Mouse (Mus musculus): ENCODE data around the gene AU040320. TPM values are rescaled to one million over a fixed set of nuclear protein-coding genes. Genes with fewer than 3 reads are reported as not detected.

The AU040320 gene
- total and polyA plus RNA-seq, 3 experiments, result 3.0 to 17.0 (median 15.2) TPM

- in situ Hi-C loops (cut with MboI; ENCODE audit: low pct_ligation_motif_present, low pct_unique_long_range_greater_than_20kb, low sequenced_read_pairs) (no loop called here), dilution Hi-C loops (cut with MboI; ENCODE audit: extremely low pct_ligation_motif_present, extremely low pct_unique_long_range_greater_than_20kb, low sequenced_read_pairs) (no loop called here)
- Histone ChIP-seq H3K4me3 (replicated peaks in 1 of 3; ENCODE audit: low read depth in 2 of 3, low read length in 2 of 3, poor library complexity in 1 of 3) (no peak overlapping the region), H3K9me3 (replicated peaks; ENCODE audit: low read length) (peaks cover 7% of the 10 kb centered on the region), H3K36me3 (replicated peaks in 1 of 2; ENCODE audit: control insufficient read depth in 1 of 2, insufficient read depth in 1 of 2, low read length in 1 of 2) (no peaks in the 10 kb centered on the region), H3K4me1 (ENCODE audit: control insufficient read depth in 1 of 2, insufficient read depth in 2 of 2) (no peaks in the 10 kb centered on the region), H3K27ac (ENCODE audit: insufficient read depth, low read depth) (no peak overlapping the region), H3K27me3 (replicated peaks) (no peaks in the 10 kb centered on the region), H3K79me2 (replicated peaks; ENCODE audit: control insufficient read depth, extremely low read depth, insufficient read depth, poor library complexity, severe bottlenecking) (no peaks in the 10 kb centered on the region), H3K4me2 (ENCODE audit: insufficient read depth, low read depth, poor library complexity, severe bottlenecking) (no peak overlapping the region), H3K9ac (ENCODE audit: insufficient read depth, low read depth) (no peak overlapping the region)
- DNase-seq (ENCODE audit: extremely low read depth), result no peak
- TF ChIP-seq CTCF (conservative IDR thresholded peaks at IDR 0.05 in 1 of 2, IDR thresholded peaks at IDR 0.05 in 1 of 2; ENCODE audit: low read depth in 2 of 2, low read length in 2 of 2), result no peak
- no peak for TF ChIP-seq JUN (IDR thresholded peaks at IDR 0.05; ENCODE audit: insufficient read depth, low read depth, low read length)
- TF ChIP-seq BHLHE40 (IDR thresholded peaks at IDR 0.05; ENCODE audit: low read depth, low read length), result no peak
These were observed 21.2 kb upstream of the AU040320 start for GRCm38 (mm10) chr4:126732111-126732510.

- no peak for TF ChIP-seq UBTF (IDR thresholded peaks at IDR 0.05; ENCODE audit: low read depth, low read length)
- TF ChIP-seq MAZ (IDR thresholded peaks at IDR 0.05; ENCODE audit: low read depth, low read length), result no peak
- TF ChIP-seq RAD21 (IDR thresholded peaks at IDR 0.05; ENCODE audit: low read depth, low read length), result no peak
- no peak for TF ChIP-seq BHLHE40 (IDR thresholded peaks at IDR 0.05; ENCODE audit: low read depth, low read length)
- TF ChIP-seq CHD1 (IDR thresholded peaks at IDR 0.05; ENCODE audit: low read depth, low read length), result no peak
- TF ChIP-seq SMC3 (IDR thresholded peaks at IDR 0.05; ENCODE audit: low read depth, low read length), result no peak
- TF ChIP-seq TBP (conservative IDR thresholded peaks at IDR 0.05; ENCODE audit: low read depth, low read length), result no peak
- TF ChIP-seq MXI1 (IDR thresholded peaks at IDR 0.05; ENCODE audit: low read depth, low read length), result no peak
- TF ChIP-seq PAX5 (IDR thresholded peaks at IDR 0.05; ENCODE audit: low read length), result no peak
- no peak for TF ChIP-seq ZC3H11A (IDR thresholded peaks at IDR 0.05; ENCODE audit: low read depth, low read length)
- Histone ChIP-seq H3K27me3 (replicated peaks) (no peaks in the 10 kb centered on the region), H3K36me3 (replicated peaks in 1 of 2; ENCODE audit: control insufficient read depth in 1 of 2, insufficient read depth in 1 of 2, low read length in 1 of 2) (no peaks in the 10 kb centered on the region), H3K9ac (ENCODE audit: insufficient read depth, low read depth) (no peak overlapping the region), H3K4me2 (ENCODE audit: insufficient read depth, low read depth, poor library complexity, severe bottlenecking) (no peak overlapping the region), H3K79me2 (replicated peaks; ENCODE audit: control insufficient read depth, extremely low read depth, insufficient read depth, poor library complexity, severe bottlenecking) (no peaks in the 10 kb centered on the region), H3K9me3 (replicated peaks; ENCODE audit: low read length) (peaks cover 7% of the 10 kb centered on the region), H3K4me1 (ENCODE audit: control insufficient read depth in 1 of 2, insufficient read depth in 2 of 2) (no peaks in the 10 kb centered on the region), H3K27ac (ENCODE audit: insufficient read depth, low read depth) (no peak overlapping the region), H3K4me3 (replicated peaks in 1 of 3; ENCODE audit: low read depth in 2 of 3, low read length in 2 of 3, poor library complexity in 1 of 3) (no peak overlapping the region)
- DNase-seq (ENCODE audit: extremely low read depth), result no peak
- in situ Hi-C loops (cut with MboI; ENCODE audit: low pct_ligation_motif_present, low pct_unique_long_range_greater_than_20kb, low sequenced_read_pairs), result no loop called here
- dilution Hi-C loops (cut with MboI; ENCODE audit: extremely low pct_ligation_motif_present, extremely low pct_unique_long_range_greater_than_20kb, low sequenced_read_pairs), result no loop called here
These were observed 20.6 kb upstream of the AU040320 start for GRCm38 (mm10) chr4:126732531-126733380.
